Mouse (Mus musculus) CH12.LX (cell line): ENCODE results near the gene Rnf145. TPM values are rescaled to one million over a fixed set of nuclear protein-coding genes. Genes with fewer than 3 reads are reported as not detected.
A peak's percentile ranks its signal among the peaks of the same experiment; 100 is the strongest.

Experiments
- DNase-seq: peaks from one replicate; pipeline ENCODE4 v3.0.0-alpha.2; 2013; ENCODE audit errors: extremely low read depth
- H3K27ac ChIP-seq: 2 replicates; pipeline ENCODE4 v1.5.1; 2012; ENCODE audit warnings: low read depth, mild to moderate bottlenecking, control low read depth, moderate library complexity; ENCODE audit not compliant: insufficient read depth
- H3K27me3 ChIP-seq: replicated peaks from 2 replicates; pipeline ENCODE3; 2012; ENCODE audit warnings: inconsistent platforms
- H3K36me3 ChIP-seq, 2 experiments: replicated peaks in 1 of 2; 2 replicates each; pipeline versions ENCODE3 to v1.6.1; 2012; ENCODE audit warnings: inconsistent platforms in 1 of 2, low read length in 1 of 2, mild to moderate bottlenecking in 1 of 2, mixed read lengths in 1 of 2, moderate library complexity in 1 of 2; ENCODE audit not compliant: control insufficient read depth in 1 of 2, insufficient read depth in 1 of 2
- H3K4me1 ChIP-seq, 2 experiments: 2 replicates each; pipeline ENCODE4 v1.6.1; 2012; ENCODE audit warnings: inconsistent platforms in 1 of 2, moderate library complexity in 1 of 2; ENCODE audit not compliant: insufficient read depth in 2 of 2, control insufficient read depth in 1 of 2
- H3K4me2 ChIP-seq: 2 replicates; pipeline ENCODE4 v1.6.1; 2012; ENCODE audit warnings: low read depth, mild to moderate bottlenecking, control low read depth; ENCODE audit not compliant: poor library complexity, insufficient read depth, severe bottlenecking
- H3K4me3 ChIP-seq, 3 experiments: fragments of 150-350 bp in 1 of 3; sonication (generic) in 1 of 3; replicated peaks in 1 of 3; 2 replicates each; pipeline versions ENCODE3 to v1.5.1; 2011 to 2012; ENCODE audit warnings: low read depth in 2 of 3, low read length in 2 of 3, mild to moderate bottlenecking in 2 of 3, moderate library complexity in 2 of 3, control low read depth in 1 of 3, improper control_type of control experiment in 1 of 3, inconsistent platforms in 1 of 3, mixed read lengths in 1 of 3; ENCODE audit not compliant: poor library complexity in 1 of 3
- H3K79me2 ChIP-seq: replicated peaks from 2 replicates; pipeline ENCODE4 v1.6.1; 2012; ENCODE audit warnings: mild to moderate bottlenecking, moderate library complexity; ENCODE audit not compliant: control insufficient read depth, poor library complexity, insufficient read depth, severe bottlenecking; ENCODE audit errors: extremely low read depth
- H3K9ac ChIP-seq: 2 replicates; pipeline ENCODE4 v1.6.1; 2012; ENCODE audit warnings: low read depth, mild to moderate bottlenecking, control low read depth, moderate library complexity; ENCODE audit not compliant: insufficient read depth
- H3K9me3 ChIP-seq: replicated peaks from 2 replicates; pipeline ENCODE3; 2012; ENCODE audit warnings: low read length, inconsistent platforms, mixed read lengths
- BHLHE40 ChIP-seq: IDR thresholded peaks from 2 replicates; pipeline ENCODE4 v1.6.1; 2011; ENCODE audit warnings: mild to moderate bottlenecking, low read depth, low read length, improper control_type of control experiment
- CHD2 ChIP-seq: IDR thresholded peaks from 2 replicates; pipeline ENCODE4 v1.6.1; 2011; ENCODE audit warnings: low read length, improper control_type of control experiment
- CTCF ChIP-seq, 2 experiments: IDR thresholded peaks in 1 of 2; conservative IDR thresholded peaks in 1 of 2; 2 replicates each; pipeline ENCODE4 v1.5.1; 2011 to 2012; ENCODE audit warnings: low read depth in 2 of 2, low read length in 2 of 2, improper control_type of control experiment in 1 of 2, inconsistent platforms in 1 of 2, mild to moderate bottlenecking in 1 of 2, moderate library complexity in 1 of 2
- E2F4 ChIP-seq: IDR thresholded peaks from 2 replicates; pipeline ENCODE4 v1.6.1; 2011; ENCODE audit warnings: low read depth, low read length, improper control_type of control experiment; ENCODE audit not compliant: insufficient replicate concordance
- ELF1 ChIP-seq: IDR thresholded peaks from 2 replicates; pipeline ENCODE4 v1.6.1; 2014; ENCODE audit warnings: low read depth, mild to moderate bottlenecking, inconsistent platforms, low read length, improper control_type of control experiment
- ETS1 ChIP-seq: conservative IDR thresholded peaks from 2 replicates; pipeline ENCODE4 v1.6.1; 2012; ENCODE audit warnings: low read depth, mild to moderate bottlenecking, inconsistent platforms, low read length, improper control_type of control experiment, moderate library complexity
- GABPA ChIP-seq: IDR thresholded peaks from 2 replicates; pipeline ENCODE4 v1.6.1; 2012; ENCODE audit warnings: low read depth, low read length, improper control_type of control experiment, inconsistent platforms; ENCODE audit not compliant: insufficient replicate concordance
- JUN ChIP-seq: IDR thresholded peaks from 2 replicates; pipeline ENCODE4 v1.6.1; 2011; ENCODE audit warnings: low read depth, mild to moderate bottlenecking, low read length, improper control_type of control experiment, moderate library complexity; ENCODE audit not compliant: insufficient read depth
- JUND ChIP-seq: conservative IDR thresholded peaks from 2 replicates; pipeline ENCODE4 v1.6.1; 2011; ENCODE audit warnings: low read depth, low read length, improper control_type of control experiment
- KAT2A ChIP-seq: IDR thresholded peaks from 2 replicates; pipeline ENCODE4 v1.6.1; 2012; ENCODE audit warnings: low read length, improper control_type of control experiment, inconsistent platforms; ENCODE audit not compliant: insufficient replicate concordance
- MAFK ChIP-seq: IDR thresholded peaks from 2 replicates; pipeline ENCODE4 v1.6.1; 2011; ENCODE audit warnings: low read length, improper control_type of control experiment; ENCODE audit not compliant: insufficient replicate concordance
- MXI1 ChIP-seq: IDR thresholded peaks from 2 replicates; pipeline ENCODE4 v1.6.1; 2011; ENCODE audit warnings: mild to moderate bottlenecking, low read depth, low read length, improper control_type of control experiment
- MYC ChIP-seq: IDR thresholded peaks from 2 replicates; pipeline ENCODE4 v1.6.1; 2011; ENCODE audit warnings: low read depth, mild to moderate bottlenecking, improper control_type of control experiment, low read length
- NELFE ChIP-seq: IDR thresholded peaks from 2 replicates; pipeline ENCODE4 v1.6.1; 2011; ENCODE audit warnings: low read depth, low read length, improper control_type of control experiment
- NRF1 ChIP-seq: IDR thresholded peaks from 2 replicates; pipeline ENCODE4 v1.6.1; 2014; ENCODE audit warnings: low read depth, mild to moderate bottlenecking, inconsistent platforms, low read length, improper control_type of control experiment, moderate library complexity
- PAX5 ChIP-seq: IDR thresholded peaks from 2 replicates; pipeline ENCODE4 v1.6.1; 2012; ENCODE audit warnings: low read length, inconsistent platforms, mixed read lengths
- POLR2AphosphoS2 ChIP-seq: IDR thresholded peaks from 2 replicates; pipeline ENCODE4 v1.6.1; 2011; ENCODE audit warnings: low read depth, low read length, improper control_type of control experiment
- RAD21 ChIP-seq: IDR thresholded peaks from 2 replicates; pipeline ENCODE4 v1.6.1; 2011; ENCODE audit warnings: low read depth, mild to moderate bottlenecking, low read length, improper control_type of control experiment, moderate library complexity
- SIN3A ChIP-seq: IDR thresholded peaks from 2 replicates; pipeline ENCODE4 v1.6.1; 2012; ENCODE audit warnings: low read length, improper control_type of control experiment, inconsistent platforms
- SMC3 ChIP-seq: IDR thresholded peaks from 2 replicates; pipeline ENCODE4 v1.6.1; 2011; ENCODE audit warnings: low read depth, low read length, improper control_type of control experiment
- TBP ChIP-seq: conservative IDR thresholded peaks from 2 replicates; pipeline ENCODE4 v1.6.1; 2011; ENCODE audit warnings: low read depth, low read length, improper control_type of control experiment
- TCF12 ChIP-seq: IDR thresholded peaks from 2 replicates; pipeline ENCODE4 v1.6.1; 2014; ENCODE audit warnings: low read depth, mild to moderate bottlenecking, inconsistent platforms, low read length, improper control_type of control experiment
- UBTF ChIP-seq: IDR thresholded peaks from 2 replicates; pipeline ENCODE4 v1.6.1; 2012; ENCODE audit warnings: low read depth, mild to moderate bottlenecking, inconsistent platforms, low read length, improper control_type of control experiment, moderate library complexity
- USF2 ChIP-seq: conservative IDR thresholded peaks from 2 replicates; pipeline ENCODE4 v1.6.1; 2011; ENCODE audit warnings: low read depth, low read length, improper control_type of control experiment
- ZC3H11A ChIP-seq: IDR thresholded peaks from 2 replicates; pipeline ENCODE4 v1.6.1; 2012; ENCODE audit warnings: low read depth, mild to moderate bottlenecking, inconsistent platforms, low read length, improper control_type of control experiment
- ZKSCAN1 ChIP-seq: IDR thresholded peaks from 2 replicates; pipeline ENCODE4 v1.6.1; 2012; ENCODE audit warnings: low read depth, inconsistent platforms, low read length, improper control_type of control experiment, borderline replicate concordance
- ZMIZ1 ChIP-seq: IDR thresholded peaks from 2 replicates; pipeline ENCODE4 v1.6.1; 2012; ENCODE audit warnings: low read depth, mild to moderate bottlenecking, inconsistent platforms, low read length, improper control_type of control experiment
- dilution Hi-C: fragments of 300-500 bp; cut with MboI; formaldehyde crosslinking; loops from 2 replicates; pipeline ENCODE4 v1.14.3; 2020; ENCODE audit warnings: low sequenced_read_pairs; ENCODE audit not compliant: extremely low pct_unique_long_range_greater_than_20kb, extremely low pct_ligation_motif_present
- in situ Hi-C: fragments of 300-500 bp; cut with MboI; formaldehyde crosslinking; loops from 3 replicates; pipeline ENCODE4 v1.14.3; 2019; ENCODE audit warnings: low sequenced_read_pairs, low pct_ligation_motif_present, low pct_unique_long_range_greater_than_20kb, mixed read lengths
- polyA plus RNA-seq: library from polyadenylated mRNA; unstranded; fragments of >175 nt; gene quantifications from 2 replicates; pipeline ENCODE4 v1.2.1, GENCODE M21; 2012; ENCODE audit warnings: low read depth; ENCODE audit not compliant: insufficient read length
- total RNA-seq, 2 experiments: library from RNA; depleted of rRNA; stranded (reverse); fragments of 300-350 nt in 1 of 2; fragments of >200 nt in 1 of 2; gene quantifications; 2 replicates each; pipeline ENCODE4 v1.2.3; 2012 to 2014

Rnf145 gene
- total and polyA plus RNA-seq, 3 experiments = 44.3 to 60.5 (median 44.5) TPM

- peaks cover 3% of the 10 kb centered on the region for H3K9me3 ChIP-seq
- dilution Hi-C loops = no loop called here
- H3K4me2 ChIP-seq = no peak overlapping the region
- no peak overlapping the region for H3K9ac ChIP-seq
- no peaks in the 10 kb centered on the region for H3K27me3 ChIP-seq
- no peak overlapping the region for H3K27ac ChIP-seq
- TF ChIP-seq NRF1 (no peak), JUN (no peak), TCF12 (no peak), MXI1 (no peak), ZMIZ1 (no peak), GABPA (no peak), ZKSCAN1 (no peak), UBTF (no peak), BHLHE40 (no peak), MYC (no peak), NELFE (no peak), ETS1 (no peak), RAD21 (peak; percentile 23), CHD2 (no peak), SMC3 (peak; percentile 51), USF2 (no peak), JUND (no peak), ELF1 (no peak), ZC3H11A (no peak), CTCF (conservative IDR thresholded peaks at IDR 0.05 in 1 of 2, IDR thresholded peaks at IDR 0.05 in 1 of 2; ENCODE audit: low read depth in 2 of 2, low read length in 2 of 2) (peak; percentile 30 to 53; a peak in 3 of 4 replicates), PAX5 (no peak), E2F4 (no peak)
- in situ Hi-C loops = loop anchor here (25.0 kb wide), 1 partner anchor 789 kb away; no protein-coding TSS in a partner anchor
- H3K36me3 ChIP-seq = peaks cover 69 to 94% of the 10 kb centered on the region in 2 experiments
- H3K79me2 ChIP-seq = peaks cover 9% of the 10 kb centered on the region; the same call in 1 of the 2 replicates
- DNase-seq = no peak
- peaks cover 0 to 9% of the 10 kb centered on the region in 2 experiments; a peak in 2 of 4 replicates for H3K4me1 ChIP-seq
- H3K4me3 ChIP-seq = no peak overlapping the region
Measured at GRCm38 (mm10) chr11:44550996-44551395, 32.2 kb downstream of the Rnf145 start.

GRCm38 (mm10) chr11:44554339-44554738, 35.6 kb downstream of the Rnf145 start:
- no peaks in the 10 kb centered on the region for H3K27me3 ChIP-seq
- peaks cover 0 to 17% of the 10 kb centered on the region in 2 experiments; a peak in 2 of 4 replicates for H3K4me1 ChIP-seq
- H3K27ac ChIP-seq = no peak overlapping the region
- no peak for DNase-seq
- TF ChIP-seq MAFK (0 out of 2 replicates have a peak, but pooled peaks have one; percentile 34), SMC3 (no peak), POLR2AphosphoS2 (no peak), SIN3A (no peak), KAT2A (no peak), TBP (no peak)
- TF ChIP-seq, all 38 proteins: peak for 1
- dilution Hi-C loops (no loop called here), in situ Hi-C loops (loop anchor here (25.0 kb wide), 1 partner anchor 792 kb away; no protein-coding TSS in a partner anchor)
- peaks cover 3% of the 10 kb centered on the region for H3K9me3 ChIP-seq
- no peak overlapping the region for H3K4me2 ChIP-seq
- H3K36me3 ChIP-seq = peaks cover 67 to 89% of the 10 kb centered on the region in 2 experiments
- H3K79me2 ChIP-seq = peaks cover 7% of the 10 kb centered on the region; the same call in 1 of the 2 replicates
- H3K4me3 ChIP-seq = no peak overlapping the region
- H3K9ac ChIP-seq = no peak overlapping the region
